9 mouse cellular contexts compared by ENCODE assay signal in genomic region chr5:52363468-52364150, GRCm38 (mm10). TPM values are rescaled to one million over a fixed set of nuclear protein-coding genes. Genes with fewer than 3 reads are reported as not detected.
DNase-seq lines count a peak whose midpoint lies in the region; ATAC-seq and TF ChIP-seq lines count a peak whose summit lies in the region.
"Had no signal": no experiment of that assay in that cellular context is flagged by ENCODE, and none has a peak within 500 bp of the region (broad histone marks: within the 10 kb centered on the region; RNA-seq: fewer than 3 reads in every experiment).

TSS of gene Sod3 (plus strand) at chr5:52363791.

- 0 out of 2 replicates have a peak within 1 kb of the TSS, but pooled peaks have one; percentile 13 for H3K9ac ChIP-seq in kidney, postnatal 0 days (ENCODE audit: low read depth, low read length)
- H3K9ac ChIP-seq: embryonic facial prominence, embryonic 12.5 days had no signal

- WGBS in kidney, postnatal 0 days: 12% methylated on average over 11 of the region's 11 CpGs

- no peaks in the 10 kb centered on the region for H3K9me3 ChIP-seq in kidney, postnatal 0 days (replicated peaks; ENCODE audit: low read length)
- H3K9me3 ChIP-seq: embryonic facial prominence, embryonic 12.5 days had no signal

- 0 out of 2 replicates have a peak, but pooled peaks cover 9% of the 10 kb centered on the region for H3K4me1 ChIP-seq in kidney, postnatal 0 days (replicated peaks; ENCODE audit: insufficient read depth, low read length)

- TF ChIP-seq CTCF in kidney, postnatal 0 days (IDR thresholded peaks at IDR 0.05; ENCODE audit: low read depth): no peak

- peak within 1 kb of the TSS; percentile 18; the same call in 1 of the 2 replicates for H3K4me3 ChIP-seq in kidney, postnatal 0 days (replicated peaks; ENCODE audit: low read depth, low read length)
- H3K4me3 ChIP-seq: embryonic facial prominence, embryonic 12.5 days had no signal

- peak; percentile 26 for DNase-seq in cerebellum, postnatal 14 days
- no peak for DNase-seq in cerebellum, adult 11-12 months
- peak; percentile 72 to 76 for DNase-seq in adrenal gland, adult 18-20 months (ENCODE audit: low spot score in 2 of 2)
- no peak for DNase-seq in gonadal fat pad, adult 2 months (ENCODE audit: low read depth)
- peak; percentile 73 for DNase-seq in kidney, postnatal 0 days (ENCODE audit: low spot score)
- peak; percentile 86 for DNase-seq in ovary, adult 18-20 months (ENCODE audit: low spot score)
- DNase-seq in natural killer cell, adult 2 months (ENCODE audit: low spot score in 2 of 2): no peak
- DNase-seq in layer of hippocampus, adult 8-10 months (ENCODE audit: low spot score in 2 of 2): no peak

- peak; percentile 63; the same call in 1 of the 2 replicates for ATAC-seq in kidney, postnatal 0 days (replicated peaks; ENCODE audit: low FRiP score, low read depth)

- H3K27me3 ChIP-seq in kidney, postnatal 0 days (ENCODE audit: insufficient read depth, low read length): no peaks in the 10 kb centered on the region

- peak within 1 kb of the TSS; percentile 66 for H3K27ac ChIP-seq in kidney, postnatal 0 days
- H3K27ac ChIP-seq: embryonic facial prominence, embryonic 12.5 days had no signal

- H3K4me2 ChIP-seq in kidney, postnatal 0 days (ENCODE audit: low read length): peak within 1 kb of the TSS; percentile 36
- H3K4me2 ChIP-seq: embryonic facial prominence, embryonic 12.5 days had no signal

- no peaks in the 10 kb centered on the region for H3K36me3 ChIP-seq in kidney, postnatal 0 days (ENCODE audit: insufficient read depth, low read length)
- H3K36me3 ChIP-seq: embryonic facial prominence, embryonic 12.5 days had no signal

RNA-seq across cellular contexts. Expression of gene Sod3, which starts in this region (rescaled TPM):
- 100 to 1,000 TPM; 155 to 227 TPM for total RNA-seq in adrenal gland, adult 18-20 months (2021)
- 97.9 and 104 TPM in 2 replicates for polyA plus RNA-seq in gonadal fat pad, adult 2 months (2012; rRNA removed)
- 70.5 and 71.0 TPM in 2 replicates for polyA plus RNA-seq in kidney, postnatal 0 days (2015; fragmentation: Nextera tagmentation; extraction: Ambion mirVana)
- total RNA-seq in layer of hippocampus, adult 8-10 months (2022): 1 to 10 TPM; 3.7 to 6.8 (median 5.1) TPM

Comparison
In these comparisons a context has a peak if more than half of its experiments do, and no peak if none do; other contexts are left out.
1. RNA of gene Sod3 (total RNA-seq): 155 to 227 TPM in adrenal gland, adult 18-20 months; 3.7 to 6.8 TPM in layer of hippocampus, adult 8-10 months; every median in the first group is over 10 times any median in the second.
2. DNase-seq: peak in cerebellum, postnatal 14 days (2 of 2), adrenal gland, adult 18-20 months (2 of 2), kidney, postnatal 0 days (single experiment) and ovary, adult 18-20 months (single experiment); none in cerebellum, adult 11-12 months (single experiment), gonadal fat pad, adult 2 months (single experiment), natural killer cell, adult 2 months (0 of 2) and layer of hippocampus, adult 8-10 months (0 of 2).